Mouse (Mus musculus) limb, embryonic 11.5 days (tissue): ENCODE results near the gene Dph5. TPM values are rescaled to one million over a fixed set of nuclear protein-coding genes. Genes with fewer than 3 reads are reported as not detected.

Experiments used
- ATAC-seq: fragments of 200-750 bp; cut with Nextera tagmentation; 2 replicates; pipeline ENCODE4 v1.8.0; 2017; ENCODE audit warnings: low read depth; ENCODE audit not compliant: insufficient number of reproducible peaks, low FRiP score, low TSS enrichment
- DNase-seq: peaks from one replicate; pipeline ENCODE4 v3.0.0-alpha.2; 2015; ENCODE audit warnings: low spot score
- H3K27ac ChIP-seq: fragments of 300-500 bp; sonication (generic); replicated peaks from 2 replicates; pipeline ENCODE4 v1.5.1; 2014; ENCODE audit warnings: low read depth, mild to moderate bottlenecking, low read length
- H3K27me3 ChIP-seq: fragments of 300-500 bp; sonication (generic); 2 replicates; pipeline ENCODE4 v1.6.1; 2014; ENCODE audit warnings: mild to moderate bottlenecking, low read length, mixed read lengths; ENCODE audit not compliant: control insufficient read depth, insufficient read depth
- H3K36me3 ChIP-seq: fragments of 300-500 bp; sonication (generic); 2 replicates; pipeline ENCODE4 v1.6.1; 2014; ENCODE audit warnings: mild to moderate bottlenecking, low read length, moderate library complexity, mixed read lengths; ENCODE audit not compliant: control insufficient read depth, insufficient read depth
- H3K4me1 ChIP-seq: fragments of 300-500 bp; sonication (generic); 2 replicates; pipeline ENCODE4 v1.6.1; 2014; ENCODE audit warnings: low read length, mixed read lengths; ENCODE audit not compliant: control insufficient read depth, insufficient read depth
- H3K4me2 ChIP-seq: fragments of 300-500 bp; sonication (generic); 2 replicates; pipeline ENCODE4 v1.6.1; 2014; ENCODE audit warnings: low read depth, mild to moderate bottlenecking, moderate library complexity; ENCODE audit not compliant: severe bottlenecking
- H3K4me3 ChIP-seq: fragments of 300-500 bp; sonication (generic); 2 replicates; pipeline ENCODE4 v1.5.1; 2014; ENCODE audit warnings: low read depth, low read length
- H3K9ac ChIP-seq: fragments of 300-500 bp; sonication (generic); 2 replicates; pipeline ENCODE4 v1.6.1; 2014; ENCODE audit warnings: mild to moderate bottlenecking, low read length
- H3K9me3 ChIP-seq: fragments of 300-500 bp; sonication (generic); 2 replicates; pipeline ENCODE4 v1.6.1; 2016; ENCODE audit warnings: low read length; ENCODE audit not compliant: control insufficient read depth
- WGBS: fragments of 180-500 bp; shearing (Covaris S2); extraction: QIAGEN DNeasy Blood & Tissue Kit; methylation state at CpG from one replicate; pipeline ENCODE4 v1.1.7; 2014; 5-methylcytosine and 5-hydroxymethylcytosine counted together
- polyA plus RNA-seq: library from polyadenylated mRNA; unstranded; fragments of >200 nt; fragmentation: Nextera tagmentation; extraction: Ambion mirVana; gene quantifications from 2 replicates; pipeline ENCODE4 v1.2.1, GENCODE M21; 2014

Dph5 gene
- polyA plus RNA-seq, 1 experiment from 2014 or later = 23.7 TPM

- no peaks in the 10 kb centered on the region for H3K4me1 ChIP-seq
- H3K4me3 ChIP-seq = no peak overlapping the region
- no peaks in the 10 kb centered on the region for H3K27me3 ChIP-seq
- no peak overlapping the region for H3K4me2 ChIP-seq
- H3K36me3 ChIP-seq = peaks cover under 1% of the 10 kb centered on the region; the same call in 1 of the 2 replicates
- DNase-seq (no peak), ATAC-seq (no peak)
- H3K9ac ChIP-seq = no peak overlapping the region
- 89% methylated on average over 10 of the region's 10 CpGs for WGBS
- H3K27ac ChIP-seq = no peak overlapping the region
- H3K9me3 ChIP-seq = no peaks in the 10 kb centered on the region
Measured at GRCm38 (mm10) chr3:115937807-115938206, 50.2 kb downstream of the Dph5 start.

- Histone ChIP-seq H3K4me2 (no peak overlapping the region), H3K27ac (no peak overlapping the region), H3K4me1 (no peaks in the 10 kb centered on the region), H3K4me3 (no peak overlapping the region), H3K36me3 (peaks cover 2% of the 10 kb centered on the region; the same call in 1 of the 2 replicates), H3K27me3 (no peaks in the 10 kb centered on the region), H3K9me3 (no peaks in the 10 kb centered on the region), H3K9ac (no peak overlapping the region)
- no peak for DNase-seq
- 96% methylated on average over 4 of the region's 4 CpGs for WGBS
- no peak for ATAC-seq
Measured at GRCm38 (mm10) chr3:115940510-115940909, 52.9 kb downstream of the Dph5 start.

- DNase-seq (no peak), ATAC-seq (no peak)
- H3K27ac ChIP-seq = no peak overlapping the region
- H3K4me2 ChIP-seq = no peak overlapping the region
- H3K27me3 ChIP-seq = no peaks in the 10 kb centered on the region
- no peaks in the 10 kb centered on the region for H3K4me1 ChIP-seq
- WGBS = 93% methylated on average over 8 of the region's 8 CpGs
- no peak overlapping the region for H3K9ac ChIP-seq
- no peak overlapping the region for H3K4me3 ChIP-seq
- H3K9me3 ChIP-seq = no peaks in the 10 kb centered on the region
- H3K36me3 ChIP-seq = peaks cover 4% of the 10 kb centered on the region; the same call in 1 of the 2 replicates
Measured at GRCm38 (mm10) chr3:115941464-115941863, 53.8 kb downstream of the Dph5 start.

GRCm38 (mm10) chr3:115944376-115944775, 56.7 kb downstream of the Dph5 start:
- ATAC-seq (no peak), DNase-seq (no peak)
- peaks cover 4% of the 10 kb centered on the region; the same call in 1 of the 2 replicates for H3K36me3 ChIP-seq
- WGBS = 96% methylated on average over 6 of the region's 6 CpGs
- H3K9ac ChIP-seq = no peak overlapping the region
- H3K4me2 ChIP-seq = no peak overlapping the region
- H3K4me1 ChIP-seq = no peaks in the 10 kb centered on the region
- no peaks in the 10 kb centered on the region for H3K27me3 ChIP-seq
- H3K27ac ChIP-seq = no peak overlapping the region
- no peak overlapping the region for H3K4me3 ChIP-seq
- H3K9me3 ChIP-seq = no peaks in the 10 kb centered on the region

- Histone ChIP-seq H3K36me3 (peaks cover 7% of the 10 kb centered on the region; the same call in 1 of the 2 replicates), H3K9ac (no peak overlapping the region), H3K4me2 (no peak overlapping the region), H3K27me3 (no peaks in the 10 kb centered on the region), H3K27ac (no peak overlapping the region), H3K9me3 (no peaks in the 10 kb centered on the region), H3K4me3 (no peak overlapping the region), H3K4me1 (no peaks in the 10 kb centered on the region)
- ATAC-seq = no peak
- DNase-seq = no peak
- 96% methylated on average over 8 of the region's 8 CpGs for WGBS
Measured at GRCm38 (mm10) chr3:115946272-115946671, 58.6 kb downstream of the Dph5 start.

GRCm38 (mm10) chr3:115949220-115949920, 61.7 kb downstream of the Dph5 start:
- H3K4me1 ChIP-seq = no peaks in the 10 kb centered on the region
- H3K4me2 ChIP-seq = no peak overlapping the region
- 77% methylated on average over 3 of the region's 3 CpGs for WGBS

GRCm38 (mm10) chr3:115949921-115950877, 62.6 kb downstream of the Dph5 start:
- H3K27ac ChIP-seq = no peak overlapping the region
- H3K27me3 ChIP-seq = no peaks in the 10 kb centered on the region
- H3K4me3 ChIP-seq = no peak overlapping the region
- H3K9ac ChIP-seq = no peak overlapping the region
- H3K9me3 ChIP-seq = no peaks in the 10 kb centered on the region
- no peak overlapping the region for H3K4me2 ChIP-seq
- peaks cover 9% of the 10 kb centered on the region for H3K36me3 ChIP-seq
- DNase-seq = no peak
- no peaks in the 10 kb centered on the region for H3K4me1 ChIP-seq
- 92% methylated on average over 6 of the region's 6 CpGs for WGBS
- ATAC-seq = no peak

More at GRCm38 (mm10) chr3:115949220-115949920, 61.7 kb downstream of the Dph5 start:
- ATAC-seq = no peak
- peaks cover 9% of the 10 kb centered on the region for H3K36me3 ChIP-seq
- H3K9ac ChIP-seq = no peak overlapping the region
- H3K27ac ChIP-seq = no peak overlapping the region
- DNase-seq = no peak
- H3K27me3 ChIP-seq = no peaks in the 10 kb centered on the region
- H3K4me3 ChIP-seq = no peak overlapping the region
- H3K9me3 ChIP-seq = no peaks in the 10 kb centered on the region

DNA sequence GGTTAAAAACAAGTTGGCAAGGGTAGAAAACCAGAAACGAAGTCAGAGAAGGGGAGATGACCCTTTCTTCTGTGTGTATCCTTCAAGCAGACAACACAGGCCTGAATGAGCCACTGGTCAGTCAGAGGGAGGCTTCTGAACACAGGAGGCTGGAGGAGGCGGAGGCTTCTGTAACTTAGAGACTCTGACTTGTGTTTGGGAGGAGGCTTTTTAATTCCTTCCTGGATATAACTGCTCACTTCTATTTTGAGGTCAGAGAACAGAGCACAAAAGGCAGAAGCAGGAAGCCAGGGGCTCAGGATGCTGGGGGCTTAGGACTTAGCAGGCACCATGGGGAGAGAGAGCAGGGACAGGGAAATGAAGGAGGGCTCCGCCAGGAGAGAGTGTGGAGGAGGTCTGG, 63.6 kb downstream of the Dph5 start:
- H3K27ac ChIP-seq = no peak overlapping the region
- DNase-seq (no peak), ATAC-seq (no peak)
- no peaks in the 10 kb centered on the region for H3K9me3 ChIP-seq
- no peak overlapping the region for H3K4me3 ChIP-seq
- peaks cover 8% of the 10 kb centered on the region for H3K36me3 ChIP-seq
- 75% methylated on average over 3 of the region's 3 CpGs for WGBS
- no peaks in the 10 kb centered on the region for H3K27me3 ChIP-seq
- no peak overlapping the region for H3K4me2 ChIP-seq
- H3K4me1 ChIP-seq = no peaks in the 10 kb centered on the region
- H3K9ac ChIP-seq = no peak overlapping the region
